Mouse (Mus musculus): ENCODE measurements at regions not wholly inside any gene's neighbourhood (a gene's known extent, or its start where the extent isn't known, plus 50 kb on each side); places are given as distances from the start of the nearest gene placed in this dataset.

DNA sequence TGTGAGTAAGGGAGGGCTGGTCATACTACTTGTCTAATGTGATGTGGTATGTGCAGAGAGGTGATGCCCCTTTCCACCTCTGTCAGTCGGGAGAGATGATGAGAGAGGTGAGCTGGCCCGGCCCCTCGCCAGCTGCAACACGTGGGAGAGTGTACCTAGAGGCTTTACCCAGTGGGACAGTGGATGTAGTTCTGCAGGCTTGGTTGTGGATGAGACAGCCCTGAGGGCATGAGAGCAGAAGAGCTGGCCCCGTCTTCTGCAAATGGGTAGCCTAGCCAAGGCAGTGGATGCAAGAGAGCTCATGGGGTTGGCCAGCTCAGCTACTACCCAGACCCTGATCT is 88.1 kb upstream of the Gnai1 start:
- TF ChIP-seq POLR2AphosphoS5 (IDR thresholded peaks at IDR 0.05; ENCODE audit: borderline replicate concordance, low read depth, low read length) (no peak), ZNF384 (IDR thresholded peaks at IDR 0.05; ENCODE audit: low read depth, low read length) (no peak), POLR2A (IDR thresholded peaks at IDR 0.05; ENCODE audit: control insufficient read depth in 1 of 2, insufficient read depth in 1 of 2, low read depth in 1 of 2, low read length in 2 of 2, poor library complexity in 1 of 2) (no peak)
